Mouse (Mus musculus): ENCODE measurements around the gene Slc25a16.

DNA sequence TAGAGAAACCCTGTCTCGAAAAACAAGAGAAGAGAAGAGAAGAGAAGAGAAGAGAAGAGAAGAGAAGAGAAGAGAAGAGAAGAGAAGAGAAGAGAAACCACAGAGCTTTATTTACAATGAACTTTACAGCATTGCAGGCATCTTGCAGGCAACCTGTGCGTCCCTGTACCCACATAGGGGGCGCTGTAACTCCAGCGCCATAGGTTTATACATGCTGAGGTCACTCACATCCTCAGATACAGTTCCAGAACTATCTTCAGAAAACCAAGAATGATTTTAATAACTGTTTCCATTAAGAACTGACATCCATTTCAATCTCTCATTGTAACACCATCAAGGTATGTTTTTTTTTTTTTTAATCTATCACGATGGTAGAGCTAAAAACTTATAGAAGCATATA is 39.2 kb upstream of the Slc25a16 start:
- TF ChIP-seq POLR2A (IDR thresholded peaks at IDR 0.05; ENCODE audit: low read depth, low read length) (no peak), CTCF (IDR thresholded peaks at IDR 0.05; ENCODE audit: extremely low read depth, insufficient read depth, insufficient read length, insufficient replicate concordance) (peak; percentile 14; the same call in 1 of the 2 replicates)
